Mouse (Mus musculus): Measurements from ENCODE around the gene Lipa. TPM values are rescaled to one million over a fixed set of nuclear protein-coding genes. Genes with fewer than 3 reads are reported as not detected.
A peak's percentile ranks its signal among the peaks of the same experiment; 100 is the strongest.

Lipa gene
- total RNA-seq, 2 experiments from 2014 or later, result 22.2 to 28.9 TPM

GRCm38 (mm10) chr19:34464453-34464852, 62.8 kb downstream of the Lipa start:
- peak in 1 of 2 experiments; percentile 39 for DNase-seq

- DNase-seq, result no peak
Measured at GRCm38 (mm10) chr19:34461451-34462019, 65.7 kb downstream of the Lipa start.

GRCm38 (mm10) chr19:34450784-34451370, 76.4 kb downstream of the Lipa start:
- DNase-seq, result no peak

GRCm38 (mm10) chr19:34448851-34449250, 78.4 kb downstream of the Lipa start:
- DNase-seq, result no peak

GRCm38 (mm10) chr19:34445410-34446012, 81.8 kb downstream of the Lipa start:
- DNase-seq, result peak; percentile 52 to 69

- DNase-seq, result peak in 1 of 2 experiments; percentile 21
Measured at GRCm38 (mm10) chr19:34444785-34445184, 82.5 kb downstream of the Lipa start.

Other genes with a start within 250 kb of the Lipa start
- gene Fas, start 236.8 kb downstream of the Lipa start, total RNA-seq (2021), result 10 to 100 TPM; 13.9 to 18.8 TPM
- under 1 TPM in 1 of 2 experiments, not detected in 1; 0.25 TPM for gene Ch25h, start 52.3 kb downstream of the Lipa start, total RNA-seq (2021)
- gene Ifit2, start 23.2 kb upstream of the Lipa start, total RNA-seq (2021), result 1 to 10 TPM; 3.1 to 3.7 TPM
- gene Ifit3, start 56.1 kb upstream of the Lipa start, total RNA-seq (2021), result 1 to 10 TPM; 2.8 to 3.4 TPM
- gene Ifit1bl1, start 74.5 kb upstream of the Lipa start, total RNA-seq (2021), result 1 to 10 TPM; 1.3 to 2.5 TPM
- gene Ifit3b, start 80.5 kb upstream of the Lipa start, total RNA-seq (2021), result 1 to 10 TPM in 1 of 2 experiments, under 1 TPM in 1; 0.90 to 1.5 TPM
- gene Ifit1bl2, start 113.3 kb upstream of the Lipa start, total RNA-seq (2021), result 1 to 10 TPM; 1.1 to 2.1 TPM
- 1 to 10 TPM; 1.8 to 2.0 TPM for gene Ifit1, start 113.4 kb upstream of the Lipa start, total RNA-seq (2021)
- gene Slc16a12, start 219.8 kb upstream of the Lipa start, total RNA-seq (2021), result 1 to 10 TPM; 1.0 to 1.7 TPM